Mouse (Mus musculus) 3T3-L1 (cell line): ENCODE results near the gene Gm8926.
"Not testable (repeated sequence)": the region's sequence is repeated elsewhere in the genome, so short reads cannot be mapped to it uniquely, and the experiment has no call there.

Source experiments
- DNase-seq: peaks from one replicate; pipeline ENCODE4 v3.0.0-alpha.2; 2015; ENCODE audit warnings: low read depth, low spot score

Gm8926 gene

GRCm38 (mm10) chr5:11770248-11770647 lies at the start of gene Gm8926:
TSS of gene Gm8926 (plus strand) at chr5:11770548.
- DNase-seq, result not testable (repeated sequence)
